Mouse (Mus musculus) embryo, embryonic 11 days (tissue): ENCODE measurements around the gene Spop.

Source experiments
- DNase-seq: peaks from one replicate; pipeline ENCODE4 v3.0.0-alpha.2; 2015

The Spop gene

GRCm38 (mm10) chr11:95413641-95414535, at the start of gene Spop:
Gene Spop, plus strand, starts transcription at chr11:95414080.
- DNase-seq = peak; percentile 95

DNA sequence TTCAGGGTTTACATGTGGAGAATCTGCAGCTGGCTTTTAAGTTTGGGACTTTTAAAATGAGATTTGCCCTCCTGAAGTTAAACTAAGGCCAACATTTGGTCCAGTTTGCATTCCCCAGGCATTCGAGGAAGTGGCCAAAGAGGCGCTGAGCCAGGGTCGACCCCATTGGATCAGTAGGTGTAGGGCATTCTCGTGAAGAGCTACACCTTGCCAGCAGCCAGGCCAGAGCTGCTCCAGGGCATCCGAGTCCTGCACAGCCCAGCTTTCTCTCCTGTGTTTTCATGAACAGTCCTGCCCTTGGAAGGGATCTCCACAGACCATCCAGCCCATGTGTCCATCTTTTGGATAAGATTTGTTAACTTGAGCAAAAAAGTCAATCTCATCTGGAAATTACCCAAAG, 49.5 kb upstream of the Spop start:
- DNase-seq = no peak

- no peak for DNase-seq
Observed at GRCm38 (mm10) chr11:95365596-95365995, 48.3 kb upstream of the Spop start.

DNA sequence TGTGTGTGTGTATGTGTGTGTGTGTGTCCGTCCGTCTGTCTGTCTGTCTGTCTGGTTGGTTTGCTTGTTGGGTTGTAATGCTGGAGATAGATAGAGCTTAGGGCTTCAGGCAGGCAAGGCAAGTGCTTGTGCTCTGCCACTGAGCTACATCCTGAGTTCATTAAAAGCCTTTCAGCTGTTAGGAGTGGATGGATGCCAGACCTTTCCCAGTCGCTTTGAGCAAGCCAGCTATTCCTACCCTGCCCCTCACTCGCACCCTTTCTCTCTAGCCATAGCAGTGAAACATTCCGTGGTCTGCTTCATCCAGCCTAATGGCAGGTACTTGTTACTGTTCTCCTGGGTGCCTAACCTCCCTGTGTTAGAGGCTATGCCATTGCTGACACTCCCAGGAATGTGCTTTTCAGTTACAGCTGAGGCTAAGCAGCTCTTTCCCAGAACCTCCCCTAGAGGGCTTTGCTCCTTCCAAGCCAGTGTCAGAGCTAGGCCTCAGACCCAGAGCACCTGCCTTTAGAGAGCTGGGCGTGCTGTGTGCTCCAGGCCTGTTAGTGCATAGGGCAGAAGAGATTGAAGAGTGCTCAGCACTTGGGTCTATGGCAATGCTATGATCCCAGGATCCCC, 47.5 kb upstream of the Spop start:
- no peak for DNase-seq

DNA sequence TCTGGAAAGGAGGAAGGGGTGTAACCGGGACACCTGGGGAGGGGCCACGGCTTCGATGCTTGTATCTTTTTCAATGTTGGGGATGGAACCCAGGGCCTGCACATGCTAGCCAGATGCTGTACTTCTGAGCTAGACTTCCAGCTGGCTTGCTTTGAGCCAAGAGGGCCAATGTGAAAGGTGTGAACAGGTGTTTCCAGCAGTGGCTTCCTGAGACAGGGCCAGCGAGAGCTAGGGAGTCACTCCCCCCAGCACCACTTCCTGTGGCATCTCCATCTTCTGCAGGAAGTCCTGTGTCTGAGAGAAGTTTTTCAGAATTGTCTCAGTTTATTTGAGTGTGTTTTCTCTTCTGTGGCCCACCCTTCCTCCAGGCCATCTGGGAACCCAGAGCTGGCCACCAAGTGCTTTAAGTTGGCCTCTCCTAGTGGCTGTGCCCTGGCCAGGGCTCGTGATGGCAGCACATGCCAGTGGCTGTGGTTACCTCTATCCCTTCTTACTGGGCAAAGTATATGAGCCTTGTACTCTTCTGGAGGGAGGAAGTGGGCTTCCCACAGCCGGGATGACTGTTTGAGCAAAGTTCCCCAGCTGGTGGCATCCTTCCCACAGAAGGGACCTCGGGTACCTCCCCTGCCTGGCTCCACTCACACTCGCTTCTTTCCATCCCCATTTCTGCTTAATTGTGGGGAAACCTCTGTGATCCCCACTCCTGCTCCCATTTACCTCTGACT, 46.7 kb upstream of the Spop start:
- no peak for DNase-seq

DNA sequence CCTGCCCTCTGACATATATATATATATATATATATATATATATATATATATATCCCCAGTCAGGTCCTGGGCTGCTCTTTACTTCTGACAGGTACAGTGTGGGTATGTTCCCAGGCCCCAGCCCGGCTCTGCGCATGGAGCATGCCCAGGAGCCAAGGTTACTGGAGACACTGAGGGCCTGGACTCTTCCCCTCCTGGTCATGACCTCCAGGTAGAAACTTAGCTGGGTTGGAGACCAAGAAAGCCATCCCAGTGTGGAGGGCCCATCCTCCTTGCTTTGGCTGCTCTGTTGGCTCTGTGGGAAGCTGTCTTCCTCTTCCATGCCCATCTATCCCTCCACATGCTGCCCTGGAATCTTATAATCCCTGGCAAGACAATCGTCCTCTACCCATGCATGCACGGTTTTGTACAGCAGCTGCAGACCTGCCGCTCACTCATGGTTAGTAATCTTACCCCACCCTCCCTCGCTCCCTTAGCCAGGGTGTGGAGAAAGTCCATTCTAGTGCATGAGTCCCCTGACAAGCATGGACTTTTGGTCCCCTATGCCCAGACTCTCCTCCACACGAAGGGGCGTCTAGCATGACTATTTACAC, 45.6 kb upstream of the Spop start:
- DNase-seq = no peak

DNA sequence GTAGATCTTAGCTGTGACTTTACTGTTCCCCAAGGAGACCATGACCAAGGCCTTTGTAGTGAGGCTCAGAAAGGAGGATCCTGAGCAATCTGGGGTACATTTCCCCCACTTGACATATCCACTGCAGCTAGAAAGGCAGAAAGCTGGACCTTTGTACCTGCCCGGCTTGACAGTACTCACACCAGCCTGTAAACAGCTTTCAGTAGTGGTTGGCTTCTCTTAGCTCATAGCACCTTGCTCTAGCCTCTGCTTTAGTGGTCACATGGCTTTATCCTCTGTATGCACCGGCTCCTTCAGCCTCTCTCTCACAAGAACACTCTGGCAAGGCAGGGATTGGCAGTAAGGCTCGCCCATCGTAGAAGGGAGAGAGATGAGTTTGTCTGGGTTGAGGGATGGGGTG, 45.0 kb upstream of the Spop start:
- DNase-seq = no peak

DNA sequence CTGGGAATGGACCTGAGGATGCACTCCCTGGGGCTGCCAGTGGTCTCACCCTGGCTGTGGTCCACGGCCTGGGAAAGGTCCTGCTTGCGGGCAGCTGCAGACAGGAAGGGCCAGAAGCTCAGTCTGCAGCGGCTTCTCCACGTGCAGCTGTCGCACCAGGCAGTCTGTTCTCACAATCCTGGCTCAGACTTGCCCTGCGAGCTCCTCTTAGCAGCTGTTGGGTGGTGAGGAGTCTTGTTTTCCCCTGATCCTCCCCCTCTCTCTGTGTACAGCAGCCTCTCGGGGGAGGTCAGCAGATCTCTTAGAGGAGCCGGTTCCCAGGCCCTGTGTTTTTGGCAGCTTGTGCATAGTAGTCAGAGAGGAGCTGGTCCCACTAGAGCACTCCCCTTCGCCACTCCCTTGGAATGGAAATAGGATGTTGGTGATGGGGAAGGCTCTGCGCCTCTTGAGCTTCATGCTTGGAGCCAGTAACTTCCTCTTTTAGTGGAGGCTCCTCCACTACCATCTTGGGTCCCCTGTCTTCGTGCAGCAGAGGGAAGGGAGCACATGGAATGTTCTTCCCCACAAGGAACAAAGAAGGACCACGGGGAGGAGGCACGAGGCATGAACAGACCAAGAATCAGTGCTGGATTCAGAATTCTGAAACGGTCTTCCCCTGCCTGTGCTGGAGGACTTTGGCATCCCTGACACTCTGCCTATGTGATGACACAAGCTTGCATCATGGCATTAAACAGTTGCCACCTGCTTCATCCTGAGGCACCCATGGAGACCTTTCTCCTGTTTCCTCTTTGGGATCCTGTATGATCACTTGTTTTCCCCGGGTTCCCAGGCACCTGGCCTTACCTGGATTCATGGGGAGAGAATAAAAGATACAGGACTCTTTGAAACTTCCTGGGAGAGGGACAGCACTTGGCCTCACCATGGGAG, 43.7 kb upstream of the Spop start:
- DNase-seq = no peak

- DNase-seq = no peak
Observed at GRCm38 (mm10) chr11:95371182-95371581, 42.7 kb upstream of the Spop start.

DNA sequence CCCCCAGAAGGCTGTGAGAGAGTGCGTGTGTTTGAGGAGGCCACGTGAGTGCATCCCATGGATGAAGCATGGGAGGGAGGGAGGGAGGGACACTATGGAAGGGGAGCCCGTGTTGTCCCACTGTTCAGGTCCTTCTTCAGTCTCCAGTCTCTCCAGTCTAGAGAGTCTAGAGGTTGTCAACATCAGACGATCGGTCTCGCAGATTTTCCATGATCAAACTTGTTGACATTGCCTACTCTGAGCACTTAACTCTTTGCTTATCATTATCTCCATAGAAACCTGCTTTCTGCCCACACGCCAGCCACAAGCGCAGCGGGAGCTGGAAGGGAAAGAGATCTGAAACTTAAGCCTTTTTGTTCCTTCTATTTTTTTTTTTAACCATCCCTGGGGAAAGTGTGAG, 35.0 kb upstream of the Spop start:
- no peak for DNase-seq

DNA sequence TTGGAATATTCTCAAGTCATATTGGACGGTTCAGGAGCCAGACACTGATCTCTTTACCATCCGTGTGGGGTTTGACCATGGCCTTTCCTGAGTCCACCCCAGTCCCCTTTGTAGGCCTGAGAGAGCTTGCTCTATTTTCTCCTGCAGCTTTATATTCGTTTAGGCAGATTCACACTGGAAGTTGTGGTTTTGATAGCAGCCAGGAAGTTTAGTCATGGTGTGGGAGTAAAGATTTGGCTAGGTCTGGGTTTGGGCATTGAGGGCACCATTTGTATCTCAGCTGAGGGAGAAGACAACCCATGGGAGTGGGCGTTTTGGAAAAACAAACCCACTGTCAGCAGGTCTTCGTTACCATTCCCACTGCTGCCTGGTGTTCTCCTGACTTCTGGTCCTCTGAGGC, 34.3 kb upstream of the Spop start:
- no peak for DNase-seq

DNA sequence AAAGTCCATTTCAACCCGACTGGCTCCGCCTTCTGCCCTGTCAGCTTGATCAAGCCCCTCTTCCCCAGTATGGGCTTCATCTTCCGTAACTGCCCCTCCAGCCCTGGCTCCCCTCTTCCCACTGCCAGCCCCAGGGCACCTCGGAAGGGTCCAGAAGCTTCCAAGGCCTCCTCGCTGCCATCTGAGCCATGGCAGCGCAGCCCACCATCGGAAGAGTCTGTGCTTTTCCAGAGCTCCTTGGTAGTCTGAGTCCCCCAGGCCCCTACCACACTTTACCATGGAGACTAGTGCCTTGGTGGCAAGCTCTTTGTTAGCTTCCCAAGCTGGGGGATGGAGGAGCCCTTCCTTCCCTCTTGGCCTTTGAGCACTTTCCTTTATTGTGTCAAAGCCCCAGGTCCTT, 33.2 kb upstream of the Spop start:
- no peak for DNase-seq

DNA sequence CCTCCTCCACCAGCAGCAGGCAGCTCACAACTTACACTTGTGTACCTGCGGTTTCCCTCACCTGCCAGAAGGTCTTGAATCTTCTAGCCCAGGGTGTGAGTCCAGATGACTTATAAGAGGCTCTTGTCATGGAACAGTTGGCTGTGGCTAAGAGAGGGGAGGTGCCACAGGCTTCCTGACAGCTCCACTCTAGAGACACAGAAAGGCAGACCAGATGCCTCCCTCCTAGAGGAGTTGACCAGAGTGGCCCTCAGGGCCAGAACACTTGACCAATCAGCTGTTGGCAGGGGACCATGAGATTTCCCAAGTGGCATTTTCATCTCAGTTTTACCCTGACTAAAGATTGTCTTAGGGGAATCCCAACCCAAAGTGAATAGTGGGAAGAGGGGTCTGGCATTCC, 32.7 kb upstream of the Spop start:
- DNase-seq = no peak

GRCm38 (mm10) chr11:95383331-95383986, 30.4 kb upstream of the Spop start:
- no peak for DNase-seq

DNA sequence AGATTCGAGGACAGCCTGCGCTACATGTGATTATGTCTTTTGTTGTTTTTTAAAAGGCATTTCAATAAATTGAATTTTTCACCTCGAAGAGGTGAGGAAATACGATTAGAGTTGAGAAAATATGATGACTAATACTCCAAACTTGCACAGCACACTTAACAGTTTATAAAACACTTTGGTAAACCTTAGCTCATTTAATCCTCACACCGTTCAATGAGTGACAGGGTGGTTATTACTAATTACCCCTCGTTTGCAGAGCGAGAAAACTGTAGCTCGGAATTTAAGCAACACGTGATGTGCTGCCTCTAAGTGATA, 29.9 kb upstream of the Spop start:
- no peak for DNase-seq

DNA sequence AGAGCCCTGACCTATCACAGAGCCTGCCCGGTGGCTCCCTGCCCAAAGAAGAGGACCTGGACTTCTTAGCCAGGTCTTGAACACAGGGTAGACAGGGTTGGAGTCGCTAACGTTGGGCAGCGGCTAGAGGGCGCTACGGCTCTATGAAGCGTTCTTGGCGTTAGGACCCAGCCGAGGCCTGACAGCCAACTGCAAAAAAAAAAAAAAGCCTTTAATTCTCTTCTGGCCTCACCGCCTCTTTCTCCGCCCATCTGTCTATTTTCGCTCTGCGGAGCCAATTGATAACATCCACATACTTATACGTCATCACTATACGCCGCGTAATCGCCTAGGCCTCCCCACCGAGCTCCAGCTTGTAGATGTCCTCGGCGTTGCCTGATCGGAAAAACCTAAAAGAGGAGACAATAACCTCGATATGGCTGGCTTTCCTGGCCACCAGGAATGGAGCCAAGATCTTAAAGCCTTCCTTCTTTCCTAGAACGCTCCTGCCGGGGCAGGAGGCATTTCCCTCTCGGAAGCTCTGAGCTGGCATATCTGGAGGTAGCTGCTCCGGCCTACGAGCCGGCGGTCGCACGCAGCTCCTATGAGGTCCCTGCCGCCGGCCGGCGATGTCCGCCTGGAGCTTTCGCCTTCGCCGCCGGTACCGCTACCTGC, 29.4 kb upstream of the Spop start, which contains the start of gene Slc35b1:
TSS of gene Slc35b1 (plus strand) at position 374 of the 654 bp plus-strand sequence.
- DNase-seq = peak; percentile 98

DNA sequence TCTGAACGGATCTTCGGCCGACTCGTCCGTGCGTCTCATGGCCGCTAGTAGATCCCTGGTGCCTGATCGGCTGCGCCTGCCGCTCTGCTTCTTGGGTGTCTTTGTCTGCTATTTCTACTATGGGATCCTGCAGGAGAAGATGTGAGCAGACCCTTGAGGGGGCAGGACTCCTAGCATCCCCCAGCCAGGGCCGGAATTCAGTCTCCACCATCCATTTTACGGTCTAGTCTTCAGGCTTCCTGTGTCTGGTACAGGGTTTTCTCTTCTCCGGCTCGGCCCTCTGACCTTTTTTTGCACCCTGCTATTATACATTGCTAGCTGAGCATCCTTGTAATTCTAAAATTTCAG, 28.9 kb upstream of the Spop start:
- DNase-seq = no peak

- no peak for DNase-seq
Observed at GRCm38 (mm10) chr11:95387354-95387753, 26.5 kb upstream of the Spop start.

- no peak for DNase-seq
Observed at GRCm38 (mm10) chr11:95389006-95389405, 24.9 kb upstream of the Spop start.

DNA sequence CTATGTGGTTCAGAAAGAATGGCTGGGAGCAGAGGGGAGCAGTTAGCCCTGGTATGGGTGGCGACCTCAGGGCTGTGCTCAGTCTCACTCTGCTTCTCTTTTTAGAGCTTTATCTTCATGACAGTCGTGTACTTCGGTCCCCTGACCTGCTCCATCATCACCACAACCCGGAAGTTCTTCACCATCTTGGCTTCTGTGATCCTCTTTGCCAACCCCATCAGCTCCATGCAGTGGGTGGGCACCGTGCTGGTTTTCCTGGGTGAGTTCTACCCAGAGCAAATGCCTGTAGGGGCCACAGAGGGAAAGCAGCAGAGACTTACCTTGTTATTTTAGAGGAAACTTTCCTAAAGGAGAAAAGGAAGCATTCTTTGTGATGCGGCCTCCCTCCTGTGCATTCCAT, 23.5 kb upstream of the Spop start:
- no peak for DNase-seq

- no peak for DNase-seq
Observed at GRCm38 (mm10) chr11:95391201-95391600, 22.7 kb upstream of the Spop start.
